Mouse (Mus musculus): ENCODE measurements around the gene Exoc2. TPM values are rescaled to one million over a fixed set of nuclear protein-coding genes. Genes with fewer than 3 reads are reported as not detected.

Gene Exoc2
- polyA plus RNA-seq, 1 experiment from 2014 or later, result 63.1 TPM

- Histone ChIP-seq H3K36me3 (ENCODE audit: control insufficient read depth, insufficient read depth, low read length) (no peaks in the 10 kb centered on the region), H3K27ac (replicated peaks; ENCODE audit: low read depth, low read length) (no peak overlapping the region), H3K9me3 (ENCODE audit: control insufficient read depth, low read length) (no peaks in the 10 kb centered on the region), H3K9ac (replicated peaks; ENCODE audit: low read length) (no peak overlapping the region; the same call in 1 of the 2 replicates), H3K4me1 (ENCODE audit: control insufficient read depth, insufficient read depth, low read length) (peaks cover 11% of the 10 kb centered on the region), H3K27me3 (ENCODE audit: control insufficient read depth, insufficient read depth, low read length) (peaks cover 9% of the 10 kb centered on the region), H3K4me2 (ENCODE audit: low read length) (peak overlapping the region; percentile 60), H3K4me3 (replicated peaks; ENCODE audit: low read depth, low read length) (peak overlapping the region; percentile 30)
- WGBS, result 16% methylated on average over 13 of the region's 13 CpGs
- no peak for DNase-seq
- no peak for ATAC-seq (ENCODE audit: low FRiP score, low TSS enrichment)
Measured at GRCm38 (mm10) chr13:30985275-30985597, 11.3 kb upstream of the Exoc2 start.

GRCm38 (mm10) chr13:30981666-30982065, 7.8 kb upstream of the Exoc2 start:
- no peak overlapping the region for H3K27ac ChIP-seq (replicated peaks; ENCODE audit: low read depth, low read length)
- no peak overlapping the region for H3K9ac ChIP-seq (replicated peaks; ENCODE audit: low read length)
- H3K36me3 ChIP-seq (ENCODE audit: control insufficient read depth, insufficient read depth, low read length), result no peaks in the 10 kb centered on the region
- DNase-seq, result no peak
- no peak overlapping the region for H3K4me3 ChIP-seq (replicated peaks; ENCODE audit: low read depth, low read length)
- H3K27me3 ChIP-seq (ENCODE audit: control insufficient read depth, insufficient read depth, low read length), result peaks cover 9% of the 10 kb centered on the region
- no peak overlapping the region for H3K4me2 ChIP-seq (ENCODE audit: low read length)
- no peaks in the 10 kb centered on the region for H3K9me3 ChIP-seq (ENCODE audit: control insufficient read depth, low read length)
- no peak for ATAC-seq (ENCODE audit: low FRiP score, low TSS enrichment)
- 88% methylated on average over 1 of the region's 1 CpGs for WGBS
- H3K4me1 ChIP-seq (ENCODE audit: control insufficient read depth, insufficient read depth, low read length), result peaks cover 11% of the 10 kb centered on the region

GRCm38 (mm10) chr13:30978224-30978623, 4.3 kb upstream of the Exoc2 start:
- Histone ChIP-seq H3K27ac (replicated peaks; ENCODE audit: low read depth, low read length) (no peak overlapping the region), H3K36me3 (ENCODE audit: control insufficient read depth, insufficient read depth, low read length) (no peaks in the 10 kb centered on the region), H3K9ac (replicated peaks; ENCODE audit: low read length) (no peak overlapping the region), H3K9me3 (ENCODE audit: control insufficient read depth, low read length) (no peaks in the 10 kb centered on the region), H3K4me3 (replicated peaks; ENCODE audit: low read depth, low read length) (no peak overlapping the region), H3K27me3 (ENCODE audit: control insufficient read depth, insufficient read depth, low read length) (no peaks in the 10 kb centered on the region), H3K4me2 (ENCODE audit: low read length) (no peak overlapping the region), H3K4me1 (ENCODE audit: control insufficient read depth, insufficient read depth, low read length) (no peaks in the 10 kb centered on the region)
- DNase-seq (no peak), ATAC-seq (ENCODE audit: low FRiP score, low TSS enrichment) (no peak)
- 76% methylated on average over 4 of the region's 4 CpGs for WGBS

DNA sequence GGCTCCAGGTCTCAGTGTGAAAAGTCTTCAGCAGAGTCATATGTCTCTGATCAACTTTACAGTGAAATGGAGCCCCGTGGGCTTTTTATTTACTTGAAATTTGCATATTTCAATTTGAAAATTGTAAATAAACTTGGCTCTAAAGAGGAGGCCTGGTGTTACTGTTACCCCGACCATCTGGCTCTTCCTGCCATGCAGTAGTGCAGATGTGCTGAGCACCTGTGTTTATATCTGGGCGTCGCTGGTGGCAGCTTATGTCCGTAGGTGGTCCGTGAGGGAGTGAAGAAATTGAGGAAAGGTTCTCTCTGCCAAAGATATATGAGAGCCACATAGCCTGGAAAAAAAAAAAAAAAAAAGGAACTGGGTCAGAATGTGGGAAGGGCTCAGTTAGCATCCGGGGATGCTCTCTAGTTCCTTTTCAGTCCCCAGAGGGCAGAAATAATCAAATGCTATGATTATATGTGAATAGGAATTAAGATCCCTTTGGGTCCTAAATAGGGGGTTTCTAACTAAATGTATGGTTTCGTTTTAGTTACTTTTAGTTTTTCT, 2.7 kb upstream of the Exoc2 start:
- WGBS, result 70% methylated on average over 8 of the region's 8 CpGs
- H3K27ac ChIP-seq (replicated peaks; ENCODE audit: low read depth, low read length), result no peak overlapping the region
- H3K9ac ChIP-seq (replicated peaks; ENCODE audit: low read length), result no peak overlapping the region
- H3K27me3 ChIP-seq (ENCODE audit: control insufficient read depth, insufficient read depth, low read length), result no peaks in the 10 kb centered on the region
- no peak overlapping the region for H3K4me3 ChIP-seq (replicated peaks; ENCODE audit: low read depth, low read length)
- H3K4me2 ChIP-seq (ENCODE audit: low read length), result no peak overlapping the region
- no peaks in the 10 kb centered on the region for H3K9me3 ChIP-seq (ENCODE audit: control insufficient read depth, low read length)
- no peak for ATAC-seq (ENCODE audit: low FRiP score, low TSS enrichment)
- DNase-seq, result no peak
- H3K36me3 ChIP-seq (ENCODE audit: control insufficient read depth, insufficient read depth, low read length), result no peaks in the 10 kb centered on the region
- H3K4me1 ChIP-seq (ENCODE audit: control insufficient read depth, insufficient read depth, low read length), result peaks cover 4% of the 10 kb centered on the region; the same call in 1 of the 2 replicates

DNA sequence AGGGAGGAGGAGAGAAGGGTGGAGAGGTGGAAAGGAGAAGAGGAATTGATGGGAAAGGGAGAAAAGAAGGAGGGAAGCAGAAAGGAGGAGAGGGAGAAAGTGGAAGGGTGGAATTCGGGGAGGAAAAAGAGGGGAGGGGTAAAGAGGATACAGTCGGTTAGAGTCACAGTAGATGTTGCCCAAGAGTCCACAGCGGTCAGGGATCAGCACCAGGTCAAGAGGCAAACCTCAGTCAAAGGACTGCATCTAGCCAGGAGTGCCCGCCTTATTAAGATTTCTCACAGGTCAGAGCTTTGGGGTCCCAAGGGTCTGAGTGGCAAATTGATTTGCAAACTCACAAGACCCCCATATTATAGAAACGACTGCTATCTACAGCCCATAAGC, 346 bp upstream of the Exoc2 start:
- Histone ChIP-seq H3K9ac (replicated peaks; ENCODE audit: low read length) (peak overlapping the region; percentile 92; the same call in 1 of the 2 replicates), H3K4me2 (ENCODE audit: low read length) (peak overlapping the region; percentile 67), H3K4me1 (ENCODE audit: control insufficient read depth, insufficient read depth, low read length) (peaks cover 4% of the 10 kb centered on the region; the same call in 1 of the 2 replicates), H3K27ac (replicated peaks; ENCODE audit: low read depth, low read length) (peak overlapping the region; percentile 87; the same call in 1 of the 2 replicates), H3K9me3 (ENCODE audit: control insufficient read depth, low read length) (no peaks in the 10 kb centered on the region), H3K27me3 (ENCODE audit: control insufficient read depth, insufficient read depth, low read length) (no peaks in the 10 kb centered on the region), H3K4me3 (replicated peaks; ENCODE audit: low read depth, low read length) (peak overlapping the region; percentile 87), H3K36me3 (ENCODE audit: control insufficient read depth, insufficient read depth, low read length) (no peaks in the 10 kb centered on the region)
- DNase-seq (no peak), ATAC-seq (ENCODE audit: low FRiP score, low TSS enrichment) (peak; percentile 49)
- 17% methylated on average over 5 of the region's 5 CpGs for WGBS

DNA sequence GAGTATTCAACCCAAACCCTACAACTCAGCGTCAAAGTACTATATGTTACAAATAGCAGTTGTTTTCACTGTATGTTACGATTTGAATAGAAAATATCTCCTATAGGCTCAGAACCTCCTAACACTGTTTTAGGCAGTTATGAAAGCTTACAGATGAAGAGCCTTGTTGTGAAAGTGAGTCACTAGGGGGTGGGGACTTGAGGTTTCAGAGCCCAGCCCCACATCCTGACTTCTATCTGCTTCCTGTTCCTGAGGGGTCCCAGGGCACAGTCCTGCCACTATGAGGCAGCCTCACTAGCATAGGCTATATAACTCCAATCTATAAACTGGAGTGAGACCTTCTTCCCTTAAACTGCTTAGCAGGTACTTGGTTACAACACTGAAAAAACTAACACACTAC, 1.8 kb downstream of the Exoc2 start:
- ATAC-seq (ENCODE audit: low FRiP score, low TSS enrichment) (no peak), DNase-seq (no peak)
- Histone ChIP-seq H3K9me3 (ENCODE audit: control insufficient read depth, low read length) (no peaks in the 10 kb centered on the region), H3K27me3 (ENCODE audit: control insufficient read depth, insufficient read depth, low read length) (no peaks in the 10 kb centered on the region), H3K4me3 (replicated peaks; ENCODE audit: low read depth, low read length) (no peak overlapping the region), H3K4me2 (ENCODE audit: low read length) (no peak overlapping the region), H3K4me1 (ENCODE audit: control insufficient read depth, insufficient read depth, low read length) (peaks cover 4% of the 10 kb centered on the region; the same call in 1 of the 2 replicates), H3K36me3 (ENCODE audit: control insufficient read depth, insufficient read depth, low read length) (no peaks in the 10 kb centered on the region), H3K27ac (replicated peaks; ENCODE audit: low read depth, low read length) (no peak overlapping the region), H3K9ac (replicated peaks; ENCODE audit: low read length) (no peak overlapping the region)
- WGBS, result 96% methylated on average over 2 of the region's 2 CpGs

DNA sequence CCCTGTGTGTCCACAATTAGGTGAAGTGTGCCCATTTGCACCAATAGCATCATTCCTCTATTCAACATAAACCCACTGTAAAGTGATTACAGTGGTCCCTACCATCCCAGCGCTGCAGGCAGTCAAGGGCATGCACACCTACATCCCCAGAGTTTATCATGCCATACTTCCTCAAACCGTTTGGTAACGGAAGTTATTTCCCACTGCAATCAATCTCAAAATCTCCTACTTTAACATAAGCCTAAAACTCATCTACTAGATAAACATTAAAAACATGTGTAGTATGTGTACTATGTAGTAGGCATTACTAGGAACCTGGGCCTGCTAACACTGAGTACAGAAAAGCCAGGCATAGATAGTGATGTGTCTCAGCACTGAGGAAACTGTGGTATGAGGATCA, 2.8 kb downstream of the Exoc2 start:
- H3K36me3 ChIP-seq (ENCODE audit: control insufficient read depth, insufficient read depth, low read length), result no peaks in the 10 kb centered on the region
- H3K4me3 ChIP-seq (replicated peaks; ENCODE audit: low read depth, low read length), result no peak overlapping the region
- ATAC-seq (ENCODE audit: low FRiP score, low TSS enrichment), result no peak
- H3K27ac ChIP-seq (replicated peaks; ENCODE audit: low read depth, low read length), result no peak overlapping the region
- H3K4me1 ChIP-seq (ENCODE audit: control insufficient read depth, insufficient read depth, low read length), result peaks cover 11% of the 10 kb centered on the region
- 94% methylated on average over 3 of the region's 3 CpGs for WGBS
- no peaks in the 10 kb centered on the region for H3K9me3 ChIP-seq (ENCODE audit: control insufficient read depth, low read length)
- DNase-seq, result no peak
- H3K9ac ChIP-seq (replicated peaks; ENCODE audit: low read length), result no peak overlapping the region
- no peak overlapping the region for H3K4me2 ChIP-seq (ENCODE audit: low read length)
- H3K27me3 ChIP-seq (ENCODE audit: control insufficient read depth, insufficient read depth, low read length), result no peaks in the 10 kb centered on the region

DNA sequence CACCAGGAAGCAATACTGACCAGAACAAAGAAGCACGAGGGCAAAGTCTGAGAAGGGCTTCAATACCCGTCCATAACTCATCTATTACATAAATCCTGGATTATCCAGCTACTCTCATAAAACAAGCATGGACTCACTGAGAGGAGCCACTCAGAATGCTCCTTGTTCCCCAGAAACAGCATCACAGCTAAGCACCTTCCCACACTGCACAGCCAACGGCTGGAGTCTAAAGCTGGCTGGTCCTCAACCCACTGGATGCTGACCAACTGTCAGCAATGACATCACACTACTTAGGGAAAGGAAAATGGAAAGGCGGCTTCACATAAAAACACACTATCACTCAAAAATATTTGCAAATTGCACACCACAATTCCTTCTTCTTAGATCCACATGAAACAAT, 5.6 kb downstream of the Exoc2 start:
- H3K27me3 ChIP-seq (ENCODE audit: control insufficient read depth, insufficient read depth, low read length), result no peaks in the 10 kb centered on the region
- no peak overlapping the region for H3K4me2 ChIP-seq (ENCODE audit: low read length)
- ATAC-seq (ENCODE audit: low FRiP score, low TSS enrichment) (no peak), DNase-seq (no peak)
- no peaks in the 10 kb centered on the region for H3K36me3 ChIP-seq (ENCODE audit: control insufficient read depth, insufficient read depth, low read length)
- peaks cover 11% of the 10 kb centered on the region for H3K4me1 ChIP-seq (ENCODE audit: control insufficient read depth, insufficient read depth, low read length)
- H3K9me3 ChIP-seq (ENCODE audit: control insufficient read depth, low read length), result no peaks in the 10 kb centered on the region
- H3K27ac ChIP-seq (replicated peaks; ENCODE audit: low read depth, low read length), result no peak overlapping the region
- whole genome bisulfite sequencing, result 69% methylated on average over 4 of the region's 4 CpGs
- H3K9ac ChIP-seq (replicated peaks; ENCODE audit: low read length), result no peak overlapping the region
- no peak overlapping the region for H3K4me3 ChIP-seq (replicated peaks; ENCODE audit: low read depth, low read length)

DNA sequence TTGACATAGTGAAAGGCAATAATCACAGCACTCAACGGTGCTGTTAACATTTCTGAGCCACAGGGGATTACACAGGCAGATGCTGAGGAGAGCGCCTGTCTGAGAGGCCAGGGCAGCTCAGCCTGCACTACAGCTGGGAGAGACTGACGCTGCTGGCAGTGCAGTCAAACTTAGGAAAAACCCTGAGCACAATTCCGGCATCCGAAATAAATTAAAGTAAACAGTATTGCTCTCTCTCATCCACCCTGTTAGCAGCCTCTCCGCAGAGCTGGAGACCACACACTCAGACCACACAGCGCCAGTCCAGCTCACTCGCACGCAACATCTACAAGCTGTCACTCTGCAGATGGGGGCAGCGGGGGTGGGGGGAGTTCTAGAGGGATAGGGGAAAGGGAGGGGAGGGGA, 7.4 kb downstream of the Exoc2 start:
- Histone ChIP-seq H3K4me2 (ENCODE audit: low read length) (peak overlapping the region; percentile 36), H3K36me3 (ENCODE audit: control insufficient read depth, insufficient read depth, low read length) (no peaks in the 10 kb centered on the region), H3K9ac (replicated peaks; ENCODE audit: low read length) (peak overlapping the region; percentile 29; the same call in 1 of the 2 replicates), H3K27ac (replicated peaks; ENCODE audit: low read depth, low read length) (no peak overlapping the region), H3K4me1 (ENCODE audit: control insufficient read depth, insufficient read depth, low read length) (peaks cover 7% of the 10 kb centered on the region), H3K27me3 (ENCODE audit: control insufficient read depth, insufficient read depth, low read length) (no peaks in the 10 kb centered on the region), H3K4me3 (replicated peaks; ENCODE audit: low read depth, low read length) (no peak overlapping the region), H3K9me3 (ENCODE audit: control insufficient read depth, low read length) (no peaks in the 10 kb centered on the region)
- no peak for ATAC-seq (ENCODE audit: low FRiP score, low TSS enrichment)
- peak; percentile 52 for DNase-seq
- WGBS, result 4% methylated on average over 10 of the region's 10 CpGs

Measured in midbrain, embryonic 14.5 days (tissue).